Mouse (Mus musculus): ENCODE measurements at regions not wholly inside any gene's neighbourhood (a gene's known extent, or its start where the extent isn't known, plus 50 kb on each side); places are given as distances from the start of the nearest gene placed in this dataset.

DNA sequence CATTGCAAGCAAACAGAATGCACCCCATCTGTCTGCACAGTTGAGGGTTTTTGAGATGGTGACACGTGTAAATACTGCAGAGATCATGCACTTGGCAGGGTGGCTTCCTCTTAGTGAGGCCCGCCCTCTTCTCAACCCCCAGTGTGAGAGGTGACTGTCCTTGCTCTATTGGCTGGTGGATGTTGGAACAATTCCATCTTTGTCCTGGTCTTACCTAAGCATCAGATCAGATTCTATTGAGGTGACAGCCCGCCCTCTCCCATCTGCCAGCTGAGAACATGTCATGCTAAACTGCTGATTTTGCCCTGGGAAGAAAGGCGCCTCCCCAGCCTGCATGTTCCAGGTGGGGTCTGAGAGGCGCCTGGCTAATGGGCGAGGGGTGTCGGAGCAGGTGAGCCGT lies 646.4 kb upstream of the 3110018I06Rik start:
- no peak for ATAC-seq (replicated peaks; ENCODE audit: insufficient number of reproducible peaks, low FRiP score, low TSS enrichment)
- H3K9me3 ChIP-seq (replicated peaks; ENCODE audit: control insufficient read depth, low read length): no peaks in the 10 kb centered on the region
- H3K27me3 ChIP-seq (ENCODE audit: control insufficient read depth, insufficient read depth, low read length): no peaks in the 10 kb centered on the region
- H3K4me2 ChIP-seq: no peak overlapping the region
- no peak overlapping the region for H3K9ac ChIP-seq (ENCODE audit: low read depth, low read length)
- H3K27ac ChIP-seq (ENCODE audit: low read depth, low read length): no peak overlapping the region
- no peak overlapping the region for H3K4me3 ChIP-seq (ENCODE audit: low read depth, low read length)
- 69% methylated on average over 8 of the region's 8 CpGs for WGBS (ENCODE audit: insufficient replicate concordance)
- no peaks in the 10 kb centered on the region for H3K36me3 ChIP-seq (ENCODE audit: control insufficient read depth, insufficient read depth, low read length)
- H3K4me1 ChIP-seq (ENCODE audit: control insufficient read depth, insufficient read depth, low read length): peaks cover 3% of the 10 kb centered on the region

DNA sequence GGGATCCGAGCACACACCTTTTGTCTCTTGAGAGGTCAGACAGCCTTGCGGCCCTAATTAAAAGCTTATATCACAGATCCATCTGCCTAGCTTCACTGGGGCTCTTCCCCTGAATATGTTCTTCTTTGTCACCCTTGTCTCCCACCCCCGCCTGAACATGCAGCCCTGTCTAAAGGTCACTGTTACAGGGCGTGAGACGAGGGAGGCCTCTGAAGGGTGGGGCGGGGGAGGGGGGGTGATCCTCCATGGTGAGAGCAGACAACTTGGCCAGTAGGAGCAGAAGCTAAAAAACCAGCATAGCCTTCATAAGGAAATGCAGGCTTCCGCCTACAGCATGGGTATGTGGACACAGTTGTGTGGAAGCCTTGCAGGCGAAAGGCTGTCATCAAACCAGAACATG lies 646.0 kb upstream of the 3110018I06Rik start:
- Histone ChIP-seq H3K4me2 (no peak overlapping the region), H3K9me3 (replicated peaks; ENCODE audit: control insufficient read depth, low read length) (no peaks in the 10 kb centered on the region), H3K36me3 (ENCODE audit: control insufficient read depth, insufficient read depth, low read length) (no peaks in the 10 kb centered on the region), H3K27ac (ENCODE audit: low read depth, low read length) (no peak overlapping the region), H3K27me3 (ENCODE audit: control insufficient read depth, insufficient read depth, low read length) (no peaks in the 10 kb centered on the region), H3K4me1 (ENCODE audit: control insufficient read depth, insufficient read depth, low read length) (peaks cover 3% of the 10 kb centered on the region), H3K9ac (ENCODE audit: low read depth, low read length) (no peak overlapping the region), H3K4me3 (ENCODE audit: low read depth, low read length) (no peak overlapping the region)
- no peak for ATAC-seq (replicated peaks; ENCODE audit: insufficient number of reproducible peaks, low FRiP score, low TSS enrichment)
- 47% methylated on average over 8 of the region's 8 CpGs for WGBS (ENCODE audit: insufficient replicate concordance)

DNA sequence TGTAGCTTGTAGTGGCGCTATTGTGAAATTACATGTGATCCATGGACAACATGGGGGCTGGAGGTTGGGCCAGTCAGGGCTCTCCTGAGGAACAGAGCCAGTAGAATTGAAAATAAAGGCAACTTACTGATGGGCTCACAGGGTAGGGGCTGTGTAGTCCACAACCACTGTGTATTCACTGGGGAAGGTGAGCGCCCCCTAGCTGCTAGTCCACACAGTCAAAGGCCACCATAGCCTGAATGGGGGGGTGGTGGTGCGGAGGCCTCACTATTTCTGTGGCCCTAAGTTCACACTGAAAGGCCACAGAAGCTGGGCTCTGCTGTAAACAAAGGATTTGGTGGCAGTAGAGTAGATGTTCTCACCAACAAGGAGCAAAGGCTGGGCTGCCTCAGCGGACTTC lies 636.8 kb upstream of the 3110018I06Rik start:
- Histone ChIP-seq H3K27ac (ENCODE audit: low read depth, low read length) (no peak overlapping the region), H3K27me3 (ENCODE audit: control insufficient read depth, insufficient read depth, low read length) (no peaks in the 10 kb centered on the region), H3K4me3 (ENCODE audit: low read depth, low read length) (no peak overlapping the region), H3K4me2 (no peak overlapping the region), H3K4me1 (ENCODE audit: control insufficient read depth, insufficient read depth, low read length) (no peaks in the 10 kb centered on the region), H3K9ac (ENCODE audit: low read depth, low read length) (no peak overlapping the region), H3K9me3 (replicated peaks; ENCODE audit: control insufficient read depth, low read length) (no peaks in the 10 kb centered on the region), H3K36me3 (ENCODE audit: control insufficient read depth, insufficient read depth, low read length) (no peaks in the 10 kb centered on the region)
- no peak for ATAC-seq (replicated peaks; ENCODE audit: insufficient number of reproducible peaks, low FRiP score, low TSS enrichment)
- 73% methylated on average over 4 of the region's 4 CpGs for whole genome bisulfite sequencing (ENCODE audit: insufficient replicate concordance)

DNA sequence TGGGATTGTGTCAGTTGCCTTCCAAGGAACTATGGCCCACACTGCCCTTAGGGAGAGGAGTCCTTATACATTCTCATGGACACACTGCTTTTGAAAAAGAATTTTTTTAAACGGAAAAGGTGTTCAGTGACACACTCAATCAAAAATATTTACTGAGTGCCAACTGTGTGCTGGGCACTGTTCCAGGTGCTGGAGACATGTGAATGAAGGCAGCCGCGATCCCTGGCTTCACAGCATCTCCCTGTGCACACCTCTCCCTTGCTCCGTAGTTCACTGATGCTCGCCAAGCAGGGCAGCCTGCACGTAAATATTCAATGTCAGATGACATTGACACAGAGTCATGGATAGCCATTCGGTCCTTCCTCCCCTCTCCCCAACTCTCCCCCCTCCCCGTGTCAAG lies 635.7 kb upstream of the 3110018I06Rik start:
- 82% methylated on average over 8 of the region's 8 CpGs for WGBS (ENCODE audit: insufficient replicate concordance)

DNA sequence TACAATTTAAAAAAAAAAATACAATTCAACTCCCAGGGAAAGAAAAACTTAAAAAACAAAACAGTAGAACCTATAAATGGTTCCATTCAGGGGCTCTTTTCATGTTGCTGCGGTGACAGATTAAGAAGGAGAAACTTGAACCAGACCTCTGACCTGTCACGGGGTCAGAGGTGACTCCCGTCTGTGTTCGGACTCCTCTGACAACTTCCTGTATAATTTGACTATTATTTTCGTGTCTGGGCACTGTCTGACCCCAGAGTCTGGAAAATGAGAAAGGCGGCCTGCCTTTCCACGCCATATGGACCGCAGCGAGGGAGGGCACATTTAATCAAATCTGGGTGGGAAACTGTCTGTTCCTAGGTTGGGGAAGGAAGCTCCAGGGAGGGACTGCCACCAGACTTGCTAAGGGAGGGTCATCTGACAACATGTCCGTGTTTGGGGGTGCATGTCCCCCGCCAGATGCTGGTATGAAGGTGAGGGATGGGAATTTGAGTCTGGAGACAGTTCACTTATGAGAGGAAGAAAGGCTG lies 634.7 kb upstream of the 3110018I06Rik start:
- WGBS (ENCODE audit: insufficient replicate concordance): 67% methylated on average over 11 of the region's 11 CpGs
- H3K4me1 ChIP-seq (ENCODE audit: control insufficient read depth, insufficient read depth, low read length): no peaks in the 10 kb centered on the region
- H3K4me3 ChIP-seq (ENCODE audit: low read depth, low read length): no peak overlapping the region

More for the DNA sequence above, 635.7 kb upstream of the 3110018I06Rik start:
- no peak overlapping the region for H3K9ac ChIP-seq (ENCODE audit: low read depth, low read length)
- no peaks in the 10 kb centered on the region for H3K27me3 ChIP-seq (ENCODE audit: control insufficient read depth, insufficient read depth, low read length)
- no peak overlapping the region for H3K27ac ChIP-seq (ENCODE audit: low read depth, low read length)
- H3K36me3 ChIP-seq (ENCODE audit: control insufficient read depth, insufficient read depth, low read length): no peaks in the 10 kb centered on the region
- no peaks in the 10 kb centered on the region for H3K9me3 ChIP-seq (replicated peaks; ENCODE audit: control insufficient read depth, low read length)
- H3K4me2 ChIP-seq: no peak overlapping the region
- no peak for ATAC-seq (replicated peaks; ENCODE audit: insufficient number of reproducible peaks, low FRiP score, low TSS enrichment)
- no peaks in the 10 kb centered on the region for H3K4me1 ChIP-seq (ENCODE audit: control insufficient read depth, insufficient read depth, low read length)
- H3K4me3 ChIP-seq (ENCODE audit: low read depth, low read length): no peak overlapping the region

DNA sequence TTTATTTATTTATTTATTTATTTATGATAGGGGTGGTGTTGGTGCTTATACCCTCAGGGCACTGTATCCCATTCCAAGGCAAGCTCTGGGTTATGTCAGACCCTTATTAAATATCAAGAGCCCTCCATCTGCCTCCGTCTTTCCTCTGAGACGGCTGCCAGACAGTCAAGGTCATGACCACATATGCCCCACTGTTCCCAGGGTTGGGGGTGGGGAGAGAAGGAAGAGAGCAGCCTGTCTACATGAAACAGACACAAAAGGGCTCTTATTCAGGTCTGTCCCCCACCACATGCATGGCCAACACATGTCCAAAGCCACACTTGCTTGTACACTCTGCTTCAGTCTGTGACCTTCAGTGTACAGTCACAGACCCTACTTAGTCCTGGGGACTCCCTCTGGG lies 632.9 kb upstream of the 3110018I06Rik start:
- Histone ChIP-seq H3K4me1 (ENCODE audit: control insufficient read depth, insufficient read depth, low read length) (no peaks in the 10 kb centered on the region), H3K4me3 (ENCODE audit: low read depth, low read length) (no peak overlapping the region), H3K27me3 (ENCODE audit: control insufficient read depth, insufficient read depth, low read length) (no peaks in the 10 kb centered on the region), H3K4me2 (no peak overlapping the region), H3K36me3 (ENCODE audit: control insufficient read depth, insufficient read depth, low read length) (no peaks in the 10 kb centered on the region), H3K9me3 (replicated peaks; ENCODE audit: control insufficient read depth, low read length) (no peaks in the 10 kb centered on the region), H3K9ac (ENCODE audit: low read depth, low read length) (no peak overlapping the region), H3K27ac (ENCODE audit: low read depth, low read length) (no peak overlapping the region)
- 26% methylated on average over 2 of the region's 2 CpGs for WGBS (ENCODE audit: insufficient replicate concordance)
- ATAC-seq (replicated peaks; ENCODE audit: insufficient number of reproducible peaks, low FRiP score, low TSS enrichment): no peak

More for the DNA sequence above, 634.7 kb upstream of the 3110018I06Rik start:
- H3K27me3 ChIP-seq (ENCODE audit: control insufficient read depth, insufficient read depth, low read length): no peaks in the 10 kb centered on the region
- H3K9me3 ChIP-seq (replicated peaks; ENCODE audit: control insufficient read depth, low read length): no peaks in the 10 kb centered on the region
- H3K9ac ChIP-seq (ENCODE audit: low read depth, low read length): no peak overlapping the region
- no peaks in the 10 kb centered on the region for H3K36me3 ChIP-seq (ENCODE audit: control insufficient read depth, insufficient read depth, low read length)
- no peak for ATAC-seq (replicated peaks; ENCODE audit: insufficient number of reproducible peaks, low FRiP score, low TSS enrichment)
- no peak overlapping the region for H3K27ac ChIP-seq (ENCODE audit: low read depth, low read length)
- no peak overlapping the region for H3K4me2 ChIP-seq

DNA sequence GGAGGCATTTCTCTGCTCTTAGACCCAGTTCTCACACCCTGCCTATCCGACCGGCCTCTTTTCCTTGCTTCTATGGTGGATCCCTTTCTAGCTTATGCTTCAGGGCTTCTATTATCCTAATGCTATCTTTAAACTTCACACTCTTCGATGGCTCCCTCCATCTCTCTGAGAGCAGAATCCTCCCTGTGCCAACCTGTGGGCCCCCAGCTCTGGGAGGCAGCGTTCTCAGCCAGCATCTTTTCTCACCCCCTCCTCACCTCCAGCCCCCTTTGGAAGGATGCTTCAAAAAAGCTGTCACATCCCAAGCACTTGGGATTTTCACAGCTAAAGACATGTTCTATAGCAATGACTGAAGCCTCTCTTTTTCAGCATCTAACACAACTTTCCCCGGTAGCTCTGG lies 626.8 kb upstream of the 3110018I06Rik start:
- H3K9me3 ChIP-seq (replicated peaks; ENCODE audit: control insufficient read depth, low read length): no peaks in the 10 kb centered on the region
- WGBS (ENCODE audit: insufficient replicate concordance): 88% methylated on average over 5 of the region's 5 CpGs
- H3K4me3 ChIP-seq (ENCODE audit: low read depth, low read length): no peak overlapping the region
- no peaks in the 10 kb centered on the region for H3K4me1 ChIP-seq (ENCODE audit: control insufficient read depth, insufficient read depth, low read length)
- no peak overlapping the region for H3K9ac ChIP-seq (ENCODE audit: low read depth, low read length)
- no peak for ATAC-seq (replicated peaks; ENCODE audit: insufficient number of reproducible peaks, low FRiP score, low TSS enrichment)
- H3K36me3 ChIP-seq (ENCODE audit: control insufficient read depth, insufficient read depth, low read length): no peaks in the 10 kb centered on the region
- H3K27ac ChIP-seq (ENCODE audit: low read depth, low read length): no peak overlapping the region
- no peak overlapping the region for H3K4me2 ChIP-seq
- H3K27me3 ChIP-seq (ENCODE audit: control insufficient read depth, insufficient read depth, low read length): no peaks in the 10 kb centered on the region

DNA sequence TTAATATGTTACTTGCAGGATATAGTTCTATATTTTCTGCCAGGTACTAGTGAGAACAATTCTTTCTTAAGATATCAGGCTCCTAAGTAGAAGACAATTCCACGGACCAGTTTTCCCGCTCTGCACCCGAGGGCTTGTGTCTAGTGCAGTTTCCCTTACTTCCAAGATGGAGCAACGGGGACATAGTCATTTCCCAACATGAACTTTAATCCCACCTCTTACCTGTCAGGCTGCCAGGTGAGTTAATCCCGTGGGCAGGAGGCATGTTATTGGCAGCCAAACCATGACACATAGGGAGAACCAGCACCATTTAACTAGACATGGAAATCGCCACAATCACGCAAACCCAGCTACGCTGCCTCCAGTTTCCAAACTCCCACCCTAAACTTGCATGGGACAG lies 624.4 kb upstream of the 3110018I06Rik start:
- WGBS (ENCODE audit: insufficient replicate concordance): 85% methylated on average over 8 of the region's 8 CpGs
- H3K9me3 ChIP-seq (replicated peaks; ENCODE audit: control insufficient read depth, low read length): no peaks in the 10 kb centered on the region
- no peak overlapping the region for H3K27ac ChIP-seq (ENCODE audit: low read depth, low read length)
- no peak for ATAC-seq (replicated peaks; ENCODE audit: insufficient number of reproducible peaks, low FRiP score, low TSS enrichment)
- H3K27me3 ChIP-seq (ENCODE audit: control insufficient read depth, insufficient read depth, low read length): no peaks in the 10 kb centered on the region
- no peak overlapping the region for H3K4me2 ChIP-seq
- no peaks in the 10 kb centered on the region for H3K4me1 ChIP-seq (ENCODE audit: control insufficient read depth, insufficient read depth, low read length)
- H3K9ac ChIP-seq (ENCODE audit: low read depth, low read length): no peak overlapping the region
- no peak overlapping the region for H3K4me3 ChIP-seq (ENCODE audit: low read depth, low read length)
- no peaks in the 10 kb centered on the region for H3K36me3 ChIP-seq (ENCODE audit: control insufficient read depth, insufficient read depth, low read length)

DNA sequence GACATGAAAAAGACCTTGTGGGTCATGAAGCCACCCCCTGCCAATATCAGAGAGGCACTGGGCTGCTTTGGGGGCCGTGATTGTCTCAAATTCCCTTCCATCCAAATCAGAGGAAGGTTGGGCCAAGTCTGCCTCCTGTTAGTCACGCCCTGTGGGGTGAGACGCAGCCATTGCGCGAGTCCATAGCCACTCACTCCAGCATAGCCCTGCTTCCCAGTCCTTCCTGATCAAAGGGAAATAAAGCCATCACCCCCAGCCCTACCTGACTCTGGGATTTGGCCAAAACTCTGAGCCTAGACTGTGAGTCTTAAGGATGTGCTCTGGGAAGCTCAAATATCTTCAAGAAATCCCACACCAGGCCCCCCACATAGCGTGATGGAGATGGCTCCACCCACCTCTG lies 620.4 kb upstream of the 3110018I06Rik start:
- H3K9me3 ChIP-seq (replicated peaks; ENCODE audit: control insufficient read depth, low read length): no peaks in the 10 kb centered on the region
- H3K4me1 ChIP-seq (ENCODE audit: control insufficient read depth, insufficient read depth, low read length): peaks cover 2% of the 10 kb centered on the region; the same call in 1 of the 2 replicates
- H3K4me2 ChIP-seq: no peak overlapping the region
- H3K27ac ChIP-seq (ENCODE audit: low read depth, low read length): no peak overlapping the region
- no peak for ATAC-seq (replicated peaks; ENCODE audit: insufficient number of reproducible peaks, low FRiP score, low TSS enrichment)
- 66% methylated on average over 6 of the region's 6 CpGs for WGBS (ENCODE audit: insufficient replicate concordance)
- H3K9ac ChIP-seq (ENCODE audit: low read depth, low read length): no peak overlapping the region
- no peak overlapping the region for H3K4me3 ChIP-seq (ENCODE audit: low read depth, low read length)
- no peaks in the 10 kb centered on the region for H3K27me3 ChIP-seq (ENCODE audit: control insufficient read depth, insufficient read depth, low read length)
- H3K36me3 ChIP-seq (ENCODE audit: control insufficient read depth, insufficient read depth, low read length): no peaks in the 10 kb centered on the region
